Mouse (Mus musculus) left cerebral cortex, adult 11 months (tissue): ENCODE data around the gene Large2.

Source experiments
- DNase-seq: peaks from one replicate; pipeline ENCODE4 v3.0.0; 2022; ENCODE audit warnings: low spot score

Large2 gene

DNA sequence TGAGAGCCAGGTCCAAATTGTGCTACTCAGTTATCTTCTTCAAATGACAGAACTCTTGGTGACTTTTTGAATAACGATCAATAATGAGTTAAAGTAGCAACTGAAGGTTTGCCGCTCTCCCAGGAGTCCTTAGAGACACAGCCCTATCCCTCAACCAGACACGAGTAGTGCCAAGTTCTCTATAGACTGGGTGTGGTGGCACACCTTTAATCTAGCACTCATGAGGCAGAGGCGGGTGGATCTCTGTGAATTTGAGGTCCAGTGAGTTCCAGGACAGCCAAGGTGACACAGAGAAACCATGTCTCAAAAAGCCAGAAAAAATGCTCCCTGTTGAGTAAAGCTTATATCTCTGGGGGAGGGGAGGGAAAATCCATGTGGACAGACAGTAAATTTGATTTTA lies 47.1 kb downstream of the Large2 start:
- DNase-seq = no peak

DNA sequence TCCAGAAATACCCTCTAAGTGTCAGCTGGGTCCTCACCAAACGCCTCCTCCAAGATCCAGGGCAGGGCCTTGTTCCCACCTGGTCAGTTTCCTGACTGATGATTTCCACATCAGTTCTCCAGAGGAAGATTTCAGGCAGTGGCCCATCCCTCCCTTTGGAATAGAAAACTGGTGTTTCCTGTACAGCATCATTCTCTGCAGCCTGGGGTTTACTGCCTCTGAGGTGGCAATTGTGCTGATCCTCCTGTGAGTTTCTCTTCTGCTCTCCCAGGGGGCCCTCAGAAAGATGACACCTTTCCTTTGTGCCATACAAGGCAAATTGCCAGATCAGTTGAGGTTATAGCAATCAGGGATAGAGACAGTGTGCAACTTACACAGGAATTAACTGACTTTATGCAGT lies 48.4 kb downstream of the Large2 start:
- DNase-seq = no peak

DNA sequence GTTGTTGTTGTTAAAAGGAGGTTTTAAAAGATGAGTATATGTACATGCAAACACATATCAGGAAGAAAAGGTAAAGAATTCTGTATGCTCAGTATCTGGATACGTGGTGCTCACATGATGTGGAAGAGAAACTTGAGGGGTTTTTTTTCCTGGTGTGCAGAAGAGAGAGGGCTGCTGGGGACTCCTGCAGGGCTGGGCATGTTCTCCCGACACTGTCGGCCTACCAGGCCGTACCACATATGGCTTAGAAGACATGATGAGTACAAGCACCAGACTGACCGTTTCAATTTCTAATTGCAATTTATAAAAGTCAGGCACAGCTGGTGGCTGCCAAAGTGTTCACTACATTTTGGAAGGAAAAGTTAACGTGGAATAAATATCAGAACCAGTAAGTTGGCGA lies 49.0 kb downstream of the Large2 start:
- DNase-seq = no peak

DNA sequence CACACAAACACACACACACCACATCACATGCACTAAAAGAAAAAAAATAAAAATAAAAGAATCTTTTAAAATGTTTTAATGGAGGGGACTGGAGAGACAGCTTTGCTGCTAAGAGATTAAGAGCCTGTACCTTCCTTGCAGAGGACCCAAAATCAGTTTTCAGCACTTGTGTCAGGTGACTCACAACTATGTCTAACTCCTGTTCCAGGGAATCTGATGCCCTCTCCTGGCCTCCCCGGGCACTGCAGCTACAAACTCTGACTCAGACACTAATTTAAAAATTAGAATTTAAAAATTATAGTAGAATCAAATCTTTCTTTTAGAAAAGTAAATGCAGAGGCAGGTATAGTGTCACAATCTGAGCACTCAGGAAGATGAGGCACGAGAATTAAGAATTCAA lies 52.0 kb downstream of the Large2 start:
- DNase-seq = no peak

DNA sequence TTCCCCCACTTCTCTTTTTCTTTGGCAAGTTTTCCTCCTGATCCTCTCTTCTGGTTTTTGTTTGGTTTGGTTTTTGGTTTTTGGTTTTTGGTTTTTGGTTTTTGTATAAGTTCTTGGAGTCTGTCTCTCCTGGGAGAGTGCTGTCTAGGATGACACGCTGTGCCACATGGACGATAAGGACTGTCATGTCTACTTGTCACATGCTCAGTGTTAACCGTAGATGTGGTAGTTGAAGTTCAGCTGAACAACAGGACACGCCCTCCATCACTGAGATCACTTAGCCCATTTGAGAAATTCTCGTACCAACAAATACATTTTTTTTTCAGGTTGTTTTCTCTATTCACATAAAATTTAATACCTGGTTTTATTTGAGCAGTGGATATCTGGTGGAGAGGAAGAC lies 57.4 kb downstream of the Large2 start:
- DNase-seq = no peak

DNA sequence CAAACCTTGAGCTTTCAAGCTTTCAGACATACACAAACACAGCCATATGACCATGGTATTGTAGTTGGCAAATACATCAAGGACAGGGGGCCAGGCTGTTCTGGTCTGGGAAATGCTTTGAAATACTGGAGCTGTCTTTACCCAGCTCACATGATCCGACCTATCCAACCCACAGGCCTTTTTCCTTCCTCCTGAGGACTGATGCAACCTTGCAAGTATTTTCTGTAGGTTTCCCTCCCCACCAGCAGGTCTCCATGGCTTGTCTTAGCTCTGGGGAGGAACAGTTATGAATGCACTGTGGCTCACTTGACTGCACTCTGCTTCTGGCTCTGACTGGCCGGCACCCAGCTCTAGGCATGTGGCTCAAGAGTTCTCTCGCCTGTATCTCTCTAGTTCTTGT lies 58.0 kb downstream of the Large2 start:
- no peak for DNase-seq
